Mouse (Mus musculus): ENCODE data around the gene Higd1c.
A peak's percentile ranks its signal among the peaks of the same experiment; 100 is the strongest.
"Not testable (repeated sequence)": the region's sequence is repeated elsewhere in the genome, so short reads cannot be mapped to it uniquely, and the experiment has no call there.

Gene Higd1c

GRCm38 (mm10) chr15:100411731-100412130 lies 47.4 kb downstream of the Higd1c start:
- no peak for DNase-seq (ENCODE audit: low spot score)

- no peak for DNase-seq (ENCODE audit: low spot score)
Observed at GRCm38 (mm10) chr15:100413306-100413705, 49.0 kb downstream of the Higd1c start.

GRCm38 (mm10) chr15:100414011-100414410 lies 49.7 kb downstream of the Higd1c start:
- DNase-seq (ENCODE audit: low spot score), result no peak

GRCm38 (mm10) chr15:100414942-100415341 lies 50.6 kb downstream of the Higd1c start:
- DNase-seq (ENCODE audit: low spot score), result no peak

DNA sequence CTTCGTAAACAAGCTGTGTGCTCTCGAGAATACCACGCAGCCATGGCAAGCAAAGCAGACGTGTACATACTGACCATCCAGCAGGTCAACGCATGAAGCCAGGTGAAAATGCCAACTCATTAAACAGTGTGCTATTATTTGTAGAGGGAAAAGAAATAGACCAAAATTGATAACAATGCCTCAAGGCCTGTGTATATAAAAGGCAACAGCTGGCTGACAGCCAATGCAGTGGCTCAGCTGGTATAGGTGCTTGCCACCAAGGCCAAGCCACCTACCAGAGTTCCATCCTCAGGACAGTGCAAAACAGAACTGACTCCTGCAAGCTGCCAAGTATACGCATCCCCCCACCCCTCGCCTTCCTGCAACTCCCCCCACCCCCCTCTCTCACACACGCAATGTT lies 51.3 kb downstream of the Higd1c start:
- no peak for DNase-seq (ENCODE audit: low spot score)

DNA sequence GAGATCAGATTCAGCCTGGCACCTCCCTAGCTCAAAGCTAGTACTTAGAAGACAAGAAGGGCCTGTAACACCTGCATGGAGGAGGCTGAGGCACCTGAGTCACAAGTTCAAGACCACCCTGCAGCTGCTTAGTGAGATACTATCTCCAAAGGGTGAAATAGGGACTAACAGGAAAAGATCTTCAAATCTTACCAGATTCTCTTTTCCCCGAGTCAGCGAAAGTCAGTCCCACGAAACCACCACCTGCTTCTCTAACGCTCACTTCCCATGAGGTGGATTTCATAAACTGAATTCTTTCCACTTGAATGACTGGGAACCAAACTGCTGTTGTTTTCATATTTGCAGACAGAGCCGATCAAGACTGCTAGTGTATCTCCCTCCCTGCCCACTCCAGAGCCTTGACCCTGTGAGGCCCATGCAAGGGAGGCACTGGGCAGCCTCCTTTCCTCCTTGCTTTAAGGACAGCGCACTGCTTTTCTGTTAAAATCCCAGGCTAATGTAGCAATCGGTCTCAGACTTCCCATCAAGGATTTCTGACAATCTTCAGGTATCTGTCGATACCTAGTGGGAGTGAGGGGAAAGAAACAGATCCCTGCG lies 53.6 kb downstream of the Higd1c start:
- DNase-seq (ENCODE audit: low spot score), result no peak

DNA sequence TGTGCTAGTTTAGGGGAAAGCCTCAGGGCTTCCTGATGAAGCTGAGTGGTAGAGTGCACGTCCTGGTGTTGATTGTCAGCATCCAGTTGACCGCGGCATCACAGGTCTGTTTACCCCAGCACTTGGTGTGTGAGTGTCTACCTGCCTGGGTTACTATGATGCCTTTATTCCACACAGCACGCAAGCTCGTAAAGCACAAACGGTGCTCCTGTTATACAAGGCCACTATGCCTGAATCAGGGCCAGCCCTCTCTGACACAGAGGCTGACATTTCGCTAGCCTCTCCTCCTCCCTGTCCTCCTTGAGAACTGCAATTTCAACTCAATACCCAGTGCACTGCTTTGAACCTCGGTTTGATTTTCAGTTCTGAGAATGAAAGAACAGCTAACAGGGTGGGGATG lies 55.0 kb downstream of the Higd1c start:
- DNase-seq (ENCODE audit: low spot score), result no peak

DNA sequence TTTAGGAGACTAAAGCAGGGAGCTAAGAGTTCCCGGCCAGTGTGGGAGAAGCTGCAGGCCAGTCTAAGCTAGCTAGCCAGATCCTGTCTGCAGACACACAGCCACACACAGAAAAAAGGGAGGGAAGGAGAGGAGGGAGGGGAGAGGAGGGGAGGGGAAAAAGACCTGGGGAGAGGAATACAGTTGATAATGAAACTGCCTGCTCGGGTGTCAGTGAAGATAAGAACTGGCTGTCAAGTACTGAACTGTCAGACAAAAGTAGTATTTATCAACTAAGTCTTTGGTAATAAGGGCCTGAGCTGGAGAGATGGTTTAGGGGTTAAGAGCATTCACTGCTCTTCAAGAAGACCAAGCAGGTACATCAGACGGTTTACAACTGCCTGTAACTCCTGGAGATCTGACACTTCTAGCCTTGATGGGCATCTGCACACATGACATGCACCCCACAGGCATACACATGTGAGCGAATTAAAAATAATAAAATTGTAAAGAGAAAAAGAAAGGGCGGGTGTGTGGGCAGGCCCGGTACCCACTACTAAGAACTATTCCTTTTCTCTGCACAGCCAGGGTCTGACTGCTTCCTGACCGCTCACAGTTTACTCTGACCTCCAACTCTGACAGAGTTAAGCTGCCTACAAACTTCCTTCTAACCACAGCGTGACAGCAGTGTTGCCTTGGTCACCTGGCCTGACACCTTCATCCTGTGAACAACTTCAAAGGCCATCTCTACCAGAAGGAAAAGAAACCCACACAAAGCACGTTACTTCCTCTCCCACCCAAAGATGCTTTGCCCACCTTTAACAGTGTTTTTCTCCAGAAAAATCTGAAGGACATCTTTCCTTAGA lies 55.8 kb downstream of the Higd1c start:
- no peak for DNase-seq (ENCODE audit: low spot score)

GRCm38 (mm10) chr15:100421059-100421757 lies 56.9 kb downstream of the Higd1c start:
- no peak for DNase-seq (ENCODE audit: low spot score)

GRCm38 (mm10) chr15:100421758-100422197 lies 57.4 kb downstream of the Higd1c start, which contains the start of gene Gm5475:
Gm5475 (plus strand) TSS chr15:100422147.
- not testable (repeated sequence) for DNase-seq (ENCODE audit: low spot score)

GRCm38 (mm10) chr15:100422476-100422875 lies 58.1 kb downstream of the Higd1c start:
- DNase-seq (ENCODE audit: low spot score), result no peak

DNA sequence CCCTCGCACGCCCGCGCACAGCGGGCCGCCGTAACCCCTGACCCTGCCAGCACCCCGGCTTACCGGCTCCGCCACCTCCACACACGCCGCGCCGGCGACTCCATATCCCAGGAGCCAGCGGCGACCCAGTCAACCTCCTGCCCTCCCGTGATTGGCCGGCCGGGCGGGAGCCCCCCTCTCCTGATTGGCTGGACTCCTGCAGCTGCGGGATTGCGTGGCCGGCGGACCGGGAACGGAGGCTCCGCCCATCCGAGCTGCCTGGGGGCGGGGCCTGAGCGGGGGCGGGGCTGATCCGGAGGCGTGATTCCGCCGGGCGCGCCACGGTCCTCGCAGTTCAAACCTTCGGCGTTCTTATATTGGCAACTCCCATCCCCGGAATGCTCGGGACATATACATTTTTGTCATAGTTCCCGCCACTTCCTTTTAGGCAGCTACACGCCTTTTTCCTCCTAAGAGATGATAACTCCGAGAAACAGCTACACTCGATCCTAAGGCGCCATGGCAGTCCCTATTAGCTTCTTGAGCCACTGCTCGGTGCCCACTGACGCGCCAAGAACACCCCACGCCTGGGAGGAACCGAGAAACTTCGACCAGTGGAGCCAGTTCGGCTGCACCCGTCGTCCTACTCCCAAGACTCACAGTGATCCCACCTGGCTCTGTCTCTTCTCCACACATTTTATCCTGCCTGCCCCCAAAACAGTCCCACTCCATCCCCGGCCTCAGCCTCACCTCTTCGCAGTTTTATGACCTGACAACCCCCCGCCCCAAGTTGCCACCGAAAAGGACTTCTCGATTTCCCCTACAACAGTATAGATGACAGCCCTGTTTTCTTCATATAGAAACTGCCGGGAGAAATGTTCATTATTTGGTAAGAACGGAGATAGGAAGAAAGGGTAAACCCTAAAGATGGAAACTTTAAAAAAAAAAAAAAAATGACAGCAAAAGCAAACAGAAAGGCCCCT lies 58.8 kb downstream of the Higd1c start:
- DNase-seq (ENCODE audit: low spot score), result peak; percentile 95

- no peak for DNase-seq (ENCODE audit: low spot score)
Observed at GRCm38 (mm10) chr15:100423916-100424315, 59.6 kb downstream of the Higd1c start.

DNA sequence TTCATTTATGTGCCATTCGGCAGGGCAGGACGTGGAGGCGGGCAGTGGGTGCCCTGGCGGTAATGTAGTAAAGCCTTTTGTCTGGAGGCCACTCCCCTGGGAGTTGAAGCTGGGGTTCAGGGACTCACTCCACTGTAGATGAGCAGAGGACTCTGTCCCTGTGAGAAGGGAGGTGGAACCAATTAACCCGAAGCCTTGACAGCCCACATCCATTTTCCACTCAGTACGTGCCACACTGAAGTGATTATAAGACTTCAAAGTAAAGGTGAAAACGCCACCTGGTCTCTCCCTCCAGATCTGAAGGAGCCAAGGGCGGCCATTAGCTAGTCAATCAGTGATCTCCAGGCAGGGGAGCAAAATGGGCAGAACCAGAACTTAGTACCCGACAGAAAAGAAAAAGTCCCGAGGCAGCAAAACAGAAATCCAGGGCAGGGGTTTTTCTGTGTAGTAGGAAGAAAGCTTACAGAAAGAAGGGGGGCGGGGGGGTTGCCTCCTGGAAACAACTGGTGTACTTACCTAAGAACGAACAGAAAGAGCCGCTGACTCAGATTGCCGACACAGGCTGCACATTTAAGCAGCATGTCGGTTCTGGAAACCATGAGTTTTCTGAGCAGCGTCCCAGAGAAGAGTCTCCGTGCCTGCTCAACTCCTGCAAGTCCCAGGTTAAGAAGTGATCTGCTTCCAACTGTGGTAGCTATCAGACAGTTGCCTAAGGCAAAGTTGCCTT lies 60.2 kb downstream of the Higd1c start, which contains the start of gene Slc11a2:
Gene Slc11a2 (minus strand): TSS at position 677 of the 727 bp plus-strand sequence.
- DNase-seq (ENCODE audit: low spot score), result no peak

- no peak for DNase-seq (ENCODE audit: low spot score)
Observed at GRCm38 (mm10) chr15:100428296-100428905, 64.1 kb downstream of the Higd1c start.

- no peak for DNase-seq (ENCODE audit: low spot score)
Observed at GRCm38 (mm10) chr15:100429959-100430565, 65.7 kb downstream of the Higd1c start.

- no peak for DNase-seq (ENCODE audit: low spot score)
Observed at GRCm38 (mm10) chr15:100433234-100433633, 68.9 kb downstream of the Higd1c start.
